Mouse (Mus musculus) CD4-positive, CD25-positive, alpha-beta regulatory T cell, adult 4 months (primary cell): ENCODE data around the gene Dlgap5. TPM values are rescaled to one million over a fixed set of nuclear protein-coding genes. Genes with fewer than 3 reads are reported as not detected.
A peak's percentile ranks its signal among the peaks of the same experiment; 100 is the strongest.

Experiments used
- ATAC-seq: one replicate; pipeline ENCODE4 v1.8.0; 2017
- polyA plus RNA-seq, 2 experiments: library from polyadenylated mRNA; unstranded; fragments of 100-300 nt; shearing (Covaris generic); gene quantifications; one replicate each; pipeline ENCODE4 v1.2.1; 2017

Dlgap5 gene
- polyA plus RNA-seq, 2 experiments from 2014 or later, result 11.4 to 13.0 TPM

DNA sequence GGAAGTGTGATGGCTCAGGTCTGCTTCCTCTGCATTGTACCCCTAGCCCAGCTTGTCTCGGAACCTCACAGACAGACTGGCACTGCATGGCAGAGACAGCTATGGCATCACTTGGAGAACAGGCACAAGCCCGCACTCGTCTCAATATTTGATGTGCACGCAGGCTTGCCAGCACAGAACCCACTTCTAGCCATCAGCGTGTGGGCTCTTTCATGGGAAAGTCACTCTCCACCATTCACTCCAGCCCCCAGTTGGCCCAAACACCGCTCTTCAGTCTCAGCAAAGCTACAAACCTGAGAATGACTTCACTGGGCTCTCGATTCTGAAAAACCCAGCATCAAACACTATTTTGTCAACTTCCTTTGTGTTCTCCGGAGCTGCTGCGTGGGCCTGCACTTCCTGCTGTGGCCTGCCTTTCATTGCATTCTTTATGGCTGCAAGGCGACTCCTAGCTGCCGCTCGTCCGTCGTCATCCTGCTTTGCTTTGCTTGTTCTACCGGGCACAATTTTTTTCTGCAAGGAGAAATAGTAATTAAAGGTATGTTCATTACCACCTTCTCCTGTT, 22.7 kb downstream of the Dlgap5 start:
- ATAC-seq, result peak; percentile 86

DNA sequence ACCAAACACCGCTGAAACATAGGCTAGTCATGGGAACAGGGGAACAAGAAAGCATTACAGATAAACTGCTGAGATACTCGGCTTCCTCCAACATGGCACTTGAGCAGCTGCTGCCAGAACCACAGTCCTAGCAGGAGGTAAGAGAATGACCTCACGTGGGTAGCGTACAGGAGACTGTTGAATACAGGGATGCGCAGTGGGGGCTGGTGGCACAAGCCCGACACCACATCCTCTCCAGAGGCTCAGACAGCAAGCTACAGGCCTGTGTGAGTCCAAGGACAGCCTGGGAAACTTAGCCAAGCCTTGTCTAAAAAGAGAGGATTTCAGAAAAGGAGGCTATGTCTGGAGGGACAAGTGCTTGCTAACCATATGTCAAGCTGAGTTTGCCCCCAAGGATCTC, 23.2 kb downstream of the Dlgap5 start:
- peak; percentile 66 for ATAC-seq

DNA sequence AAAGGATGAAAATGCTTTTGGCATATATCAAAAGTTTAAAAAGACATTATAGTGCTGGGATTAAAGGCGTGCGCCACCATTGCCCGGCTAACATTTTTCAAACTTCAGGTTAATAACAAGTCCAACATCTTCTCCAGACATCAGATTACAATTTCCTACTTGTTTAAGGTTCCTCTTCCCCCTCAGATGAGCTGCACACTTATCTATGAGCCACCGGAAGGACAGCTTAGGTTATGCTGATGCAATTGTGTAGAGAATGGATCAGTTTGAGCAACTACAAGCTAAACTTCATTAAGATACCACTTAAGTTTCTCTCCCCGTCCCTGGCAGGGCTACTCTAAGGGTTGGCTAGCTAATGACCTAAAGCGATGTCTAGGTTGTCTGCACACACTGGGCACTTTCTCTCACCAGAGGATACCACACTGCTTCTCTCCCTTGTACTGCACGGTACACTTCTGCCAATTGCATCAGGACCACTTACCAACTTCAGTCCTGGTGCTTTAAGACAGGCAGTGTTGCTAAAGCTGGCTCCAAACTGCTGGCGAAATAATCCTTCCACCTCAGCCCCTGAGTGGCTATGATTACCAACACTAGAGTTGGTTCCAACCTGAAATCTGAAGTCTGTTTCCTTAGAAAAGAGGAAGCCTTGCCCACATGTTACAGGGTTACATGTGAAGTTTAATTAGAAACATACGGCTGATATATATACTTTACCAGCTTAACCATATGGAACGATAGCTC, 24.7 kb downstream of the Dlgap5 start:
- ATAC-seq, result no peak

DNA sequence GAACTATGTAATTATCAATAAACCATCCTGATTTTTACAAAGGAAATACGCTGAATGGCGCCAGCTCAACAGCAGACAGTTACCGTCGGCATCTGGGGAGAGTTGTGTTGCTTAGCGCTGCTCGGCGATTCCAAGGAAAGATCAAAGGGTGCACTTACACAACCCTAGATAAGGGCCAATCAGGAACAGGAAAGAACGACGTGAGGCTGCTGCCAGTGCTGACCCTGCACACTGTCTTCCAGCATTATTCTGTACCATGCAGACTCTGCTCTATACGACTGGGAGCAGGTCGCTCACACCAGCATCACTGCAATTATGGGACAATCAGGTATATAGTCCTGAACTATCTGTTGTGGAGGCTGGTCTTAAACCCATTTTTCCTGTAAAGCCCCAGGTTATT, 32.1 kb downstream of the Dlgap5 start:
- no peak for ATAC-seq

DNA sequence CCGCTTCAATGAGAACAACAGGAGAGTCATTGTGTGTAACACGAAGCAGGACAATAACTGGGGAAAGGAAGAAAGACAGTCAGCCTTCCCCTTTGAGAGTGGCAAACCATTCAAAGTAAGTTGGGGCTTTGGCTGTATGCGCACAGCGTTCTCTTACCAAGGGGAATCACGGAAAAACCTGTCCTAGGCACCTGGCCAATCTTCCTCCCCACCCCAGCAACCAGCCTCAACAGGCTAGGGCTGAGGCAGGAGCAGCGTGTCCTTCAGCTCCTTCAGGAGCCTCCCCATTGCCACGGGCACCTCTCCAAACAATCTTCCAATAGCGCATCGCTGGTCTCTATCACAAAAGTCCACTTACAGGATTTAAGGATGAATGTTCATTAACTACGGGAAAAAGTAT, 33.6 kb downstream of the Dlgap5 start:
- no peak for ATAC-seq

DNA sequence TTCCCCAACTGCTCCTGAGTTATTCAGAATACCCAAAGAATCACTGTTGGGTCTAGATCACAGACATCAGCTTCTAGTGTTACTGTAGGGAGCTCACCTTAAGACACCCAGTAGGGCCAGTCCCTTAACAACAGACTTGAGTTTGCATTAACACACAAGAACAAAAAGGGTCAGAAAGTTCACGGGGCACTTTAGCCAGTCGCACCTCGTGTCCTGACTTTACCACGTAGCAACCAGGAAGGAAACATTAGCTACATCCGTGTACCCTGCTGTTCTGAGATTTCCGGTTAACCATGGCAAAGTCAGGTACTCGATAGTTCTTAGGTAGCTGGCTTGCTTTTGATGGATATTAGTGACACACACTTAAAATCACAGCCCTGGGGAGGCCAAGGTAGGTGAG, 34.3 kb downstream of the Dlgap5 start:
- no peak for ATAC-seq

DNA sequence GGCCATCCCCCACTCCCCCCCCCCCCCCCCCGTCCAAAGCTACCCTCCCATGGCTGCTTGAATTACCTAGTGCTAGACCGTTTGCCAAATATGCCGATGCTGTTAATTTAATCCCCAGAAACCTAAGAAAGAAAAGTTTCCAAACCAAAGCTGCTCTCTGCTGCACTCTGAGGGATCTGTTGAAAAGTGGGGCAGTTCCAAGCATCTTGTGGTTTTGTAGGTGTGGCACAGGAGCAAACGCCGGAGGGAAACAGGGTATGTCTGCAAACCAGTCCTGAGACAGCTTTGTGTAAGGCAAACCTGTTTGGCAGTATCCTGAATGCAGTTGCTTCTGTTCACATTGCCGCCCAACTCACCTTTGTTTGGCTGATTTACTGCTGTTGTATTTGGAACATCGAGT, 39.9 kb downstream of the Dlgap5 start:
- no peak for ATAC-seq

DNA sequence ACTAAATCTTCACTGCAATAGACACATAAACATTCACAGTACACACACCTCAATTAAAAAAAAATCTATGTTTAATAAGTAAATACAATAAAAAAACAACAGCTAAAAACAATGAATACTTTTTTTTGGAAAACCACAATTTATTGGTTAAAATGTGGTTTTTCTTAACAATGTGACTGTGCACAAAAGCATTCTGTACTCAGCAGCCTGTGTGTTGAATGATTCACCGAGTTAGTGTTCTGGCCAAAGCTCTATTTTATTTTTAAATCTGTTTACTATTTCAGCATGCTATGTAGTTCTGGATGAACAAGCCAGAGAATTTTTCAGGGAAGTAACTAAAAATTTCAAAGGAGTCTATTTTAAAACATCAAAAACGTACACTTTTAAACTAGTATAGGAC, 41.7 kb downstream of the Dlgap5 start:
- no peak for ATAC-seq

DNA sequence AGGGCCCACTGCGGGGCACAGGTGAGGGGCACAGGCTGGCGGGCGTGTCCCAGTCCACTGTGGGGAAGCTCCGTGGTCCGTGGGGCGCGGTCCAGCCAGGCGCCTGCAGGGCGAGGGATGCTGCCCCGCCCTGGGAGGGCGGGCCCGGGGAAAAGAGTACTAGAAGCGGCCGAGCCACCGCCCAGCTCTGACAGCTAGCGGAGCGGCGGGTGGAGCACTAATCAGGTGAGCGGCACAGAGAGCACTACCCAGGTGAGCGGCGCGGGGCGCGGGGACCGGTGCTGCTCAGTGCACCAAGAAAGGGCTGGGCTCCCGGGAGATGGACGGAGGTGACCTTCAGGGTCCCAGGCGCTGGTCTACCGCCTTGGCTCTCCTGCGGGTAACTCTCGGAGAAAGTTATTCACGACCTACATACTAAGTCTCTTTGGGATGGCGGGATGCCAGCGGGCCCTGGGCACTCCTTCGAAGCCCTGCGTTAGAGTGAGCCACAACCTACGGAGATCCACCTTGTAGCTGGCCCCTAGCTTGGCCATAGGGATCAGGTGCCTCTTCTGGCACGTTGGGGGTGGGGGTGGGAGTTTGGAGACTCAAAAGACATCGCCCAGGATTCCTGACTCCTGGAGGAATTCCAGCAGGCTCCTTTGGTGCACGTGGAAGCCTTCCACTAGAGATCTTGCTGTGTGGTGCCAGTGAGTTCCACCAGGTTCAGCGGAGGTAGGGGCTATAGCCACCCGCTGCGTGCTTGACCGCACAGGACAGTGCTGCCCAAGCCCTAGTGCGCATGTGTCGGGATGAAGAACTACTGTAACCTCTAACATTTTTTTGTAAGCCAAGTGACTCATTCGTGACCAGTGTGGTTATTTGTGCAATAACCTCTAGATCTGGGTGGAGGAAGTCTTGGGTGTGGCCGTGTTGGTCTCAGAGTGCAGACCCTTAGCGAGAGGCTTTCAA, 44.2 kb downstream of the Dlgap5 start:
- peak; percentile 47 for ATAC-seq

DNA sequence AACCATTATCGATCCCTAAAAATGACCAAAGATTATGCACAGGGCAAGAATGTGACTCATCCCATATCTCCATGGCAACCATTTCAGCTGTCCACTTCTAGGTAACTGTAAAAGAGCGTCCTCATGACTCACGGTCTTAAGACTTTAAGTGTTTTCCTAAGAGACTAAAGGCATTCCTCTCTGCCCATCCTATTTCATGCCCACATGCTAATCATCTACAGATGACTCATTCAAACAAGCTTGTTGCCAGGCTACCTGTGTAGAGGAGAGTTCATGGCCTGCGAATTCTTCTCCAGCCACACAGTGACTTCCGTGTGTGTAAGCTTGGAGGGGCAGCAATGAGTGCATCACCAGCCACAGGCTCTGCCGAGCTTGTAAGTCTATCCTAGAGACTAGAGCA, 46.5 kb downstream of the Dlgap5 start:
- ATAC-seq, result no peak

DNA sequence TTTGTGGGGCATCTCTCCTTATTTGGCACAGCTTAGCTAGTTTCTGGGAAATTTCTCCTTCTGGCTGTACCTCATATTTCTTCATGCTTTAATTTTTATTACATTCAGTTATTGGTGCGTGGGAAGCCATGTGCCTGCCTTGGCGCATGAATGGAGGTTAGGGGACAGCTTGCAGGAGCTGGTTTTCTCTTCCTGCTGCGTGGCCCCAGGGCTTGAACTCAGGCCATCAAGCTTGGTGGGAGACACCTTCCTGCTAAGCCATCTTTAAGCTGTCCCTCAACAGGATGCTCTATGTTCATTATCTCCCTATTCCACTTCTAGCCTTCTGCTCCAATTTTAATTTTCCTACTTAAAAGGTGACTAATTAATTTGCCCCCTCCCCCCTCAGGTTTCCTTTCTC, 47.4 kb downstream of the Dlgap5 start:
- no peak for ATAC-seq

DNA sequence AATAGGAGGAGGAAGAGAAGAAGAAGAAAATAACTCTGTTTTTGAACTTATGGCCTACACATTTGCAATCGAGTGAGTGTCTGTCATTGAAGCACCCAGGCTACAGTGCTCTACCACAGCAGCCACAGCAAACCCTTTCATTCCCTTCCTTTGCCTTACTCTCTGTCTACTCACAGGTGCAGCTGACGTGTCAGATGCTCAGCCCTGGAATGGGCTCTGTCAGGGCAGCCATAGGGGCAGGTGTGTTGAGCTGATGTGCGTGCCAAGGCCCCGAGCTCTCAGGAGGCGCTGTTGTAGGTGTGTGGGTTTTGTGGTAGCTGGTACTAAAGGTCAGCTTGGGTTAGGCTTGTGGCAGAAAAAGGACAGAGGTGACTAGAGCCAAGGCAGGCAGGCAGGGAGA, 48.5 kb downstream of the Dlgap5 start:
- ATAC-seq, result no peak

DNA sequence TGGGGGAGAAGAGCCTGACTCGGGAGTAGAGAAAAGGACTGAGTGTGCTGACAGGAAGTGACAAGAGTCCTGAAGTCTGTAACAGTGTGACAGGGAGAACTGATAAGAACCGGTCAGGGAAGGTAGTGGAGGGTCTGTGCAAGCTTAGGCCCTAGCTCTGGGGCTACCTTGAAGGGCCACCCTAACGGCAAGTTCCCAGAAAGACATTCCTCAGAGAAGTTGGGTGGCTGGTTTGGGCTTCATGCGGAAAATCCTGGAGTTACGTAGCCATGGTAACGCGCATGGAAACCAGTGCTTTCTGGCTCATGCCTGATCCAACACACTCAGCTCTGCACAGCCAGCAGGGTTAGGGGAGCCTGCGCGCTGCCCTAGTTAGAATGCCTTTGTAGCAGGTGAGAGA, 50.7 kb downstream of the Dlgap5 start, which contains the start of gene Lgals3:
TSS of gene Lgals3 (plus strand) at position 291 of the 400 bp plus-strand sequence.
- no peak for ATAC-seq

DNA sequence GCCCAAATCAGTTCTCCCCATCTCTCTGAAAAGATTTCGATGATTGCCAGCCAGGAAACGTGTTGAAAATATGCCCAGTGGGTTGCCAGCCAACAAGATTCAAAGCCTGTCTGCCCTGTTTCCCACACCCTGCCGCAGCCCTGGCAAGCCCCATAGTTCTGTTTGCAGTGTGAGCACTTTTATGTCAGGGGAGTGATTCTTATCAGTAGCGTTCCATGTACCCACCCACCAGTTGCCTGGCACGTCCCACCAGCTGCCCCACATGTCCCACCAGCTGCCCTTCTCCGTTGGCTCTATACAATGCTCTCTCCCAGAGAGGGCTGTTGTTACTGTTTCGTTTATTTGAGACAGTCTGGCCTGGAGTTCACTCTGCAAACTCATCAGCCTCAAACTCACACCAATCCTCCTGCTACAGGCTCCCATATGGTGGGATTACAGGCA, 51.3 kb downstream of the Dlgap5 start:
- no peak for ATAC-seq

DNA sequence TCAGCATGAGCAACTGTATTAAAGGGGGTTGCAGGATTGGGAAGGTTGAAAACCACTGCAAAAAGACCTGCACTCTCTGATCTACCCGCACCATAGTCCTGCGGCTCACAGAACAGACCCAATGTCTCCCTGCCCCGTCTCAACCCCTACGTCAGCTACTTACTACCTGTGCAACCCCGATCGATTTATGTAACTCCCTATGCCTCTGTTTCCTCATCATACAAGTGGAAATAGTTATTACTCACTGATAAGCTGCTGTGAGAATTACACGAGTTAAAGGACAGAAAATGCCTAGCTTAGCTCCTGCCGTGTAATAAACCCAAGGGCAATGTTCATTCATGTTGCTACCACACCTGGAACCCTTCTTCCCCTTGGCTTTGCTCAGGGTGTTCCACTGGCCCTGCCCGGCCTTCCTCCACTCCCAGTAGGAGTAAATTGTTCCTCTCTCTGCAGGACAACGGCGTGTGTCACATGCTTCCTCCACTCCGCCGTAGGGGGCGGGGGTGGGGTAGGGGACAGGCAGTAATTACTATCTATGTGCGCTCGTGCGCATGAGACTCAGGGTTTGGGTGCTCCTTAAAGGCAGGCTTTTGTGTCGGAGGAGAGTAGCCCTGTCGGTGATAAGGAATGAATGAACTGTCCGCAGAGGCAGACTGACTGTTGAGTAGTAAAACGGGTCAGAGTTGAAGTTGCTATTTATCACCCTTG, 53.3 kb downstream of the Dlgap5 start:
- ATAC-seq, result no peak

DNA sequence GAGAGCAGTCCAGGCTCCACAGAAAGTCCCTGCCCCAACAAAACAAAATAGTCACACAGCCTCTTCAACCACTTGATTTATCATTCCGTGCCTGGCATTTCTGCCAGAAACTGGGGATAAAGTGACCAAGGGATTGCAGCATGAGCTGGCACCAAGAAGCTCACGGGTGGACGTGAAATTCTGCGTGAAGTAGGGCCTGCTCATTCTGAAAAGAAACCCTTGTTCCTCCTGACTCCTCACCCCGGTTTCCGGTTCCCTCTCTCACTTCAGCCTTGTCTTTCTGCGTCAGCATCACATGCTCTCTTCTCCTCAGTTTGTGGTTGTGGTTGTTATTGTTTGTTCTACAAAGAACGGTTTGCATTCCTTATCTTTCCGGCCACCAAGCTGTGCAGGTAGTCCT, 56.3 kb downstream of the Dlgap5 start:
- ATAC-seq, result no peak

DNA sequence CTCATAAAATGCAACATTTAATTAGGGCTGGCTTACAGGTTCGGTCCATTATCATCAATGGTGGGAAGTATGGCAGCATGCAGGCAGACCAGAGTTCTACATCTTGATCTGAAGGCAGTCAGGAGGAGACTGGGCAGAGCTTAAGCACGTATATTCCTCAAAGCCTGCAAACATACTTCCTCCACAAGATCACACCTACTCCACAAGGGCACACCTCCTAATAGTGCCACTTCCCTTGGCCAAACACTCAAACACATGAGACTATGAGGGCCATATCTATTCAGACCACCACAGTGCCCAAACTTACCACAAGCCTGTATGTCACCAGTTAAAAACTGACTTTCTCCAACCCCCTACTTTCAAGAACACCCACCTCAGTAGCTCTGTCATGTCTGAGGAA, 56.8 kb downstream of the Dlgap5 start:
- peak; percentile 11 for ATAC-seq

DNA sequence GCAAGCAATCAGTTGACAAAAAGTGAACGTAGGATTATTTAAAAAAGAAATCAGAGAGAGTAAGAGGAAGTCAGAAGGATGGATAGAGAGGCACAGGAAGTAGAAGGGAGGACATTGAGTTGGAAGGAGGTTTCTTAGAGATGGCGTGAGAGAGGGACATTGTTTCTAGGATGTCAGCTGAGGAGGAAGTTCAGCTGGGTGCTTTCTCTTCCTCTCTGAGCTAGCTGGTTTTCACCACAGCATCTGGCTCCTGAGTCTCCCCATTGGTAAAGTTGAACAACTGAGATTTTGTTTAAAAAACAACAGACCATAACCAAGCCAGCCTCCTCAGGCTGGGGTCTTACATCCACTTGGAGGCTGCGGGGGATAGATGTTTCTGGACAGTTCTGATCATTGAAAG, 58.6 kb downstream of the Dlgap5 start:
- no peak for ATAC-seq

DNA sequence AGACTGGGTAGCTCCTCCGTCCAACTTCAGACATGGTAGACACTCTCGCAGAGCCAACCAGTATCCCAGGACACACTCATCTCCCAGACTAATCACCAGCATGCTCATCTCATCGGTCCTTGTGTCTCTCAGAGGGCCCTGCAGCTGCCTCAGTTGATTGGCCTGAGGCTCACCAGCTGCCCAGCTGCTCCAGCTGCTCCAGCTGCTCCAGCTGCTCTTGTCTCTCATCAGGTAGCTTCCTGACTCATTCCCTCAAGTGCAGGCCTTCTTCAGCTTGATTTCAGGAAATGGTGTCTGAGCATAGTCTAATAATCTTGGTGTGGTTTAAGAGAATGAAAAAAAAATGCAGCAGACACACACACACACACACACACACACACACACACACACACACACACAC, 61.6 kb downstream of the Dlgap5 start:
- ATAC-seq, result no peak

DNA sequence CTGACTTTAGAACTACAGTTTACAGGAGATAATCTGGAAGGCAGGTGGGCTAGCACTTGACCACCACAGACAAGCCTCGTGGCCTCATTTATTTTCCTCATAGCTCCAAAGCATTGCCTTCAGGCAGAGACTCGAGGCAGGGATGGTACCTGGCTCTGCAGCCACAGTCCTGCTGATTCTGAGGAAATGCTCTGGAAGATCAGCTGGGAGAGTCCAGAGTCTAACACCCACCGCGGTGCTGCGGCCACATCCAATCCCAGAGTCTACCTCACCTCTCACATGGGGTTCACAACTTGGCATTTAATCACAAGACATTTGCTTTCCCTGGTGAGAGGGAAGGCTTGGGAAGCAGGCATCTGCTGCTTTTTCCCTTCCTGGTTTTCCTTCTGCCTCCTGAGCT, 63.3 kb downstream of the Dlgap5 start:
- ATAC-seq, result no peak

DNA sequence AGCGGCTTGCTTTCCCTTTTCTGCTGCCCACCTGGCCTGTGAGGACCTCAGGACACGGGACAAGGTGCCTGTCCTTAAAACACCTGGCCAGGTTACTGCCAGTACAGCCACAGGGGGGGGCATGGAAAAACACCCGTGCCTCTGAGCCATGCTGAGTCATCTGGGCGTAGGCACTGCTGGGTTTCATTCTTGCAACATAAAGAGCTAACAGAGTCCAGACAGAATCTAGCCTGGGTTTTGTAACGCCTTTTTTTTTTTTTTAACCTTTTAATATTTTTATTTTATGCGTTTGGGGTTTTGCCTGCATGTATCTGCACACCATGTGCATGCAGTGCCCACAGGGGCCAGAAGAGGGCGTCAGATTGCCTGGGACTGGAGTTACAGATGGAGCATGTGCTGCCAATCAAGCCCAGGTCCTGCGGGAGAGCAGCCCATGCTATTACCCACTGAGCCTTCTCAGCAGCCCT, 64.1 kb downstream of the Dlgap5 start:
- peak; percentile 39 for ATAC-seq

DNA sequence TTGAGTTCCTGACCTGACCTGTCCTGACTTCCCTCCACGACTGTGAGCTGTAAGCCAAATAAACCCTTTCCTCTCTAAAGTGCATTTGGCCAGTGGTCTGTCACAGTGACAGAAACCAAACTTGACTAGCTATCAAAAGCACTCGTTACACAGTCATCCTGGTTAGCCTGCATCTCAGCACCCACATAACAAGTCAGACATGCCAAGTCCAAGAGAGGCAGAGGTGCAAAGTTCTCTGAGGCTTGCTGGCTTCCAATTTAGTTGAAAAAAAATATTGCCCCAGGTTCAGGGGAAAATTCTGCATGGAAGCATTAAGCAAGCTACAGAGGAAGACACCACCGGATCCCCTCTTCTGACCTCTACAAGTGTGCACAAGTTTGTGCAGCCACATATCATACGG, 65.0 kb downstream of the Dlgap5 start:
- no peak for ATAC-seq

DNA sequence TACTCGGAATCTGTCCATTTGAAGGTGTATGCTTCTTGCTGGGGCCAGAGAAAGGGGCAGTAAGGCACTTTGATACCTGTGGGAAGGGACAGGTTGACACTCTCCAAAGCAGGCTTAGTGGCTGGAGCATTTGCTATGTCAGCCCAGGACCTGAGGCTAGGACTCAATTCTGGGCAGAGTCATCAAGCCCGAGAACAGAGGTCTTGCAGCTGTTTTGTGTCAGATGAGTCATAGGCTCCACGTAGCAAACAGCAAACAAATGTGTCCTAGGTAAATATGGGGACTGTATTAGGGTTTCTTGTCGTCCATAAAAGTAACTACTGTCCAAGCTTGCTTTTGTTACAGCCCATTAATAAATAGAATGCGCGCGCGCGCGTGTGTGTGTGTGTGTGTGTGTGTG, 65.9 kb downstream of the Dlgap5 start:
- no peak for ATAC-seq
